Mouse (Mus musculus) hematopoietic stem cell, adult 5-6 weeks (primary cell): ENCODE results near the gene Yipf6. TPM values are rescaled to one million over a fixed set of nuclear protein-coding genes. Genes with fewer than 3 reads are reported as not detected.
"Not testable (repeated sequence)": the region's sequence is repeated elsewhere in the genome, so short reads cannot be mapped to it uniquely, and the experiment has no call there.

Experiments used
- ATAC-seq, 2 experiments: fragments of 125-278 bp in 1 of 2; replicated peaks in 1 of 2; 2 replicates each; pipeline ENCODE4 v1.8.0; 2016 to 2017; ENCODE audit warnings: inconsistent platforms in 2 of 2, mild to moderate bottlenecking in 2 of 2, moderate number of reproducible peaks in 2 of 2, low read depth in 1 of 2, moderate TSS enrichment in 1 of 2; ENCODE audit not compliant: low FRiP score in 2 of 2, poor library complexity in 2 of 2, severe bottlenecking in 2 of 2, insufficient read depth in 1 of 2, low TSS enrichment in 1 of 2
- total RNA-seq: library from RNA; stranded (forward); fragments of 172-1452, 232-1000 nt; gene quantifications from 2 replicates; pipeline ENCODE4 v1.2.3, GENCODE M21; 2017

Gene Yipf6
- total RNA-seq: 35.3 and 38.3 TPM in 2 replicates

DNA sequence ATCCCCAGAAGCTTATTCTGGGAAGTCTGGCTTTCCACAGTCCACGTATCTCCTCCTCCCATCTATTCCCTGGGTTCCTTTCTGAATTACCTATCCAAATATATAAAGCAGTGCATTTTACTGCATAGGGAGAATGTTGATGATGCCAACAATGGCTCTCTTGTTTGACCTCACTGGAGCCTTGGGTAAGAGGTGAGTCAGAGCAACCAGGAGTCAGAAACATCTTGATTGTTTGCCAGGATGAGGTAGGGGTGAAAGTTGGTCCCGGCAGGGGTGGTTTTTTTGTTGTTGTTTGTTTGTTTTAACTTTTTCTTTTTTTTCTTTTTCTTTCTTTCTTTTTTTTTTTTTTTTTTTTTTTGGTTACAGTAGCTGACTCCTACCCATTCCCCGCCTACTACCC, at the start of gene Yipf6:
Gene Yipf6 (plus strand): TSS at position 216 of the 400 bp plus-strand sequence.
- ATAC-seq: no peak

DNA sequence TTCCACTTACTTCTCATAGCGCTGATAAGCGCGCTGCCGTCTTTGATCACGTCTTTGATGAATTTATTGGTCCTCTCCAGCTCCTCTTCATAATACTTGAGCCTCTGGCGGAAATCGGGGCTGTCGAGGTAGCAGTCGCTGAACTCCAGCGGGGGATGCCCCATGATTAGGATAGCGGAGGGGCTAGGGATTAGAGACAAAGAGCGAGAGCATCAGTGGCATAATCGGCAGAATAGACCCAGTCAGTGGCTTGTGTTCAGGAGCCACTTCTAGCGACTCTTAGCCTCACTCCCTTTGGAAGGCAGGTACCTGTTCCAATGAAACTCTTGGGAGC, 46.1 kb upstream of the Yipf6 start:
- no peak for ATAC-seq

DNA sequence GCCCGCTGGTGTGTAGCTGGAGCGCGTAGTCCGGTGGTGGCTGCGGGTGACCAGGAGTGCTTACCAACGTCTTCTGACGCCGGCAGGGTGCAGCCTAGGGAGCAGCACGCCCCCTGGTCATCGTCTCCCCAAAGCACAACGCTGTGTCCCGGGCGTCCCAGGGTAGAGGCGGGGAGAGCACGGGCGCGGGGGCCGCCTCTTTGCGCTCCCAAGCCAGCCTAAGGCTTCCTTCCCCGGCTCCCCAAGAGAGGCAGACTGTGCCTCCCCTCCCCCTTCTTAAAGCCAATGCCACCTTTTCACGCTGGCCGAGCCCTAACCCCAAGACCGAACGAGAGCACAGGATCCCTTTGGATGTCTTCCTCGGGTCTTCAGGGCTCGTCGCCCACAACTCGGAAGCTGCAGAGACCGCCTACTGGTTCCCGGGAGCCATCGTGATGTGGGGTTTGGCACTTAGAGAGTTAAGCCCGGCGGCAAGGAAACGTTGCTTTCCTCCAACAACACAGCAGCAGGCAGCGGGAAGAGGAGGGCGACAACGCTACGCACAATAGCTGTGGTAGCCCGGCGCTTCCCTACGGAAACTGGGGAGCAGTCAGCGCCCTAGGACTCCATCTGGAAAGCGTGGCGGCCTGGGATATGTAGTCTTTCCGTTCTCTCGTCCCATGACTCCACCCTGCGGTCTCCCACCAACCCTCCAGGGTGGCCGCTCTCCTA, 45.6 kb upstream of the Yipf6 start, which contains the start of gene Ophn1:
Gene Ophn1 (minus strand): TSS at position 620 of the 711 bp plus-strand sequence.
- ATAC-seq: peak; percentile 90 to 94

DNA sequence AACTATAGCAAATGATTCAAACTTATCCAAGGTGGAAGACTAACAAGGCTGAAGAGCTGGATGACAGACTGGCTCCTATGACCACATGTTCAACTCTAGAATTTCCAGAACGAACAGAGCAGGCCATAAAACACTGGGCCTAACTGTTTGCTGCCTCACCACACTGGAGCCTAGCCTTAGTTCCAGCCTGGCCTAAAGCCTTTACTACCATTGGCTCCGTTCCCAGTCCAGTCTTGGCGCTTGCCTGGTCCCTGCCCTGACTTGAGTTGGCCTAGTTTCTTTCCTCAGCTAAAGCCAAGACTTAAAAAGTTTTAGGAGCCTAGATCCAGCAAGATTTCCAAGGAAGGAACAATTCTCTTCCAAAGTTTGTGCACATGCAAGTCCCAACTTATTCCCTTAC, 37.8 kb upstream of the Yipf6 start:
- no peak for ATAC-seq

DNA sequence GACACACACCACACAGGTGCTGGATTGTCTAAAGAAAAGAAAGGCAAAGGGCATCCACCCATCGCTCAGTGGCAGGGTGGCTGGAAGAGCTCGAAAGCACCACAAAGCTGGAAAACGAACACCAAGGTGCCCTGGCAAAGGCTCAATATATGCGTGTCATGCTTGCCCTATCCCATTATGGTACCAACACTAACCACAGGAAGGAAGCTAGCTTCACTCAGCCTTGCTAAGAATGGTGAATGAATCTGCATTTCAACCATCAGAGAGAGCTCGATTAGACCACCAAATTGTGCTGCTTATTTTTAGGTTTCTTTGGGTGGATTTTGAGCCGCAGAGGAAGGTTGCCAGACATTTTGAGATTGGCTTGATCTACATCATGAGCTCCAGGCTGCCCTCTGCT, 31.9 kb upstream of the Yipf6 start:
- peak; percentile 94 to 97 for ATAC-seq

DNA sequence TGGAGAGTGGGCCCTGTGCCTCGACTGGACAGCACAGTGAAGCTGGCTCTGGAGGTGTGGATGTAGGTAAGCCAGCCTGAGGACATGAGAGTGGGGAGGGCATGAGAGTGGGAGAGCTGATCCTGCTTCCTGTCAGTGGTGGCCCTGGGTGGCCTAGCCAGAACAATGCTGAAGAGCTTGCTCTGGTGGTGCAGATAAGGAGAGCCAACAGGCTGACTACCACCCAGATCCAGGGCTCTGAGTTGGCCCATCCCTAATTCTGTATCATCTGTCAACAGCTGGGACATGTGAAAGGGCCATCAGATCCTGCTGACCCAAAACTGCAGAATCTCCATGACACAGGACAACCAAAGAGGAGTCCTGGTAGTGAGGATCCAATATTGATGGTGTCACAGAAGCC, 27.2 kb upstream of the Yipf6 start:
- no peak; a peak in 1 of 4 replicates for ATAC-seq

DNA sequence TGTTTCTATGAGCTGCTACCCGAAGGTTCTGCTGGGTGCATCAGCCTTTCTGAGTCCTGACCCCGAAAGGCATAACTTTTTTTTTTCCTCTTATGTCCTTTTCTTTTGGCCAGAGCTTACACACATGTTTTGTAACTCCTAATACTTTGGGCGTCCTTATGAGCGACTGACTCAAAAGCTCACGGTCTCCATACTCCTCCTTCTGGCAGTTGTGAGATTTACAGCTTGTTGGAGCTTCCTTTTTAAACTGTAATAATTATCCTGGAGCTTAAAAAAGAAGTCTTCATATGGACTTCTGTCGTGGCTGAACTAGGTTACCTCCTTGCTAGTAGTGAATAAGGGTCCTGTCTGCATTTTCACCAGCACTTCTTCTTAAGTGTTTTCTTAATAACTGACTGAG, 16.7 kb upstream of the Yipf6 start:
- ATAC-seq: peak; percentile 59 to 81

DNA sequence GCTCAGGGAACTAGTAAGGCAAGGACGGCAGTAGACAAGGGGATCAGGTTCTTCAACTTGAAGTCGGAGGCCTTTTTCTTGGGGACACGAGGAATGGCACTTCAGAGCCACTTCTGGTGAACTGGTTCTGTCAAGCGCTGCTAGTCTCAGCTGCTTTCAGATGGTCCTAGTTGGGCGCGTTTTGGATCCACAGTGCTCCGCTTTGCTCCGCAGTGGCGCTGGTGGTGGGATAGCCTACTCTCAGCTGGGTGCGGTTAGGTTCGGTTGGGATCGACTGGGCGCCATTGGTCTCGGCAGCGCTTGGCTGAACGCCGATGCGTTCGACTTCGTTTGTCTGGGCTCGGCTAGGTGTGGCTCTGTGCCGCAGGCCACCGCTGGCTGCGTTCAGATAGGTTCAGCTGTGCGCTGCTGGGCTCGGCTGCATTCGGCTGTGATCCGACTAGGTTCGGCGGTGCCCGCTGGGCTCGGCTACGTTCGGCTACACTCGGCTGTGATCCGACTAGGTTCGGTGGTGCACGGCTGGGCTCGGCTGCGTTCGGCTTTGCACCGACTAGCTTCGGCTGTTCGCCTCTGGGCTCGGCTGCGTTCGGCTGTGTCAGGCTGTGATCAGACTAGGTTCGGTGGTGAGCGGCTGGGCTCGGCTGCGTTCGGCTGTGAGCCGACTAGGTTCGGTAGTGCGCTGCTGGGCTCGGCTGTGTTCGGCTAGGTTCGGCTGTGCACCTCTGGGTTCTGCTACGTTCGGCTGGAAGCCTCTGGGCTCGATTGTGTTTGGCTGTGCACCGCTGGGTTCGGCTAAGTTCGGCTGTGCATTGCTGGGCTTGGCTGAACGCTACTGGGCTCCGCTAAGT, 815 bp downstream of the Yipf6 start:
- peak; percentile 82 to 87 for ATAC-seq

DNA sequence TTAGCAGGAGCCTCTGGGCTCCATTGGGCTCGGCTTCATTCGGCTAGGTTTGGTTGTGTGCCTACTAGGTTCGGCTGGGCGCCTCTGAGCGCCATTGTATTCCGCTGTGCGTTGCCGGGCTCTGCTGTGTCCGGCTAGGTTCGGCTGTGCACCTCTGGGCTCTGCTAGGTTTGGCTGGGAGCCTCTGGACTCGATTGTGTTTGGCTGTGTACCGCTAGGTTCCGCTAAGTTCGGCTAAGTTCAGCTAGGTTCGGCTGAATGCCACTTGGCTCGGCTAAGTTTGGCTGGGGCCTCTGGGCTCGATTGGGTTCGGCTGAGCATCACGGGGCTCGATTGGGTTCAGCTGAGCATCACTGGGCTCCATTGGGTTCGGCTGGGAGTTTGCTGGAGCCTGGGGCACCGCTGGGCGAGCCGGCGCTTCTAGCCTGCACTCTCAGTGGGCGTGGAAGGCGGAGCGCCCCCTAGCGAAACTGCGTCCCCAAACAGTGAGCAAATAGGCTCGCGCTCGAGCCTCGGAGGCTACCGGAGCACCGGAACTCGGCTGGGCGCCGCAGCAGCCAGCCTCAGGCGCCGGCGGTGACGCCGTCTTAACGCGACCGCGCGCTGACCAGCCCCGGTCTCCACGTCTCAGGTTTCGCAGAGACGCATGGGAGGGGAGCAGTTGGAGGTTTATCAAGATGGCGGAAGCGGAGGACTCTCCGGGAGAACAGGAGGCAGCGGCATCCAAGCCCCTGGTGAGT, 1.6 kb downstream of the Yipf6 start:
- peak; percentile 62 to 78 for ATAC-seq

DNA sequence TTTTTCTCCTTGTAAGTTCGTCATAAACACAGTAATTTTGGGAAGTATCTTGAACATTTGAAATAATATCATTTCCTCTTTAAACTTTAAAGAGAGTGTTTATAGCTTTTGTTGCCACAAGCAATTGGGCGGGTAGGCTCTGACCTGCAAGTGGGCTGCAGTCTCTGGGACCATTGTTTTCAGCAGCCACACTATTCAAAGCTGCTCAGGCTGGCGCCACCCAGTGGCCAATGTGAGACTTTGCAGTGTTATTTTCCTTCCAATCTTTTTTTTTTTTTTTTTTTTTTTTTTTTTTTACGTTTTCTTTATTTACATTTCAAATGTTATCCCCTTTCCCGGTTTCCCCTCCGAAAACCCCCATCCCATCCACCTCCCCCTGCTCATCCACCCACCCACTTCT, 17.8 kb downstream of the Yipf6 start:
- no peak for ATAC-seq

DNA sequence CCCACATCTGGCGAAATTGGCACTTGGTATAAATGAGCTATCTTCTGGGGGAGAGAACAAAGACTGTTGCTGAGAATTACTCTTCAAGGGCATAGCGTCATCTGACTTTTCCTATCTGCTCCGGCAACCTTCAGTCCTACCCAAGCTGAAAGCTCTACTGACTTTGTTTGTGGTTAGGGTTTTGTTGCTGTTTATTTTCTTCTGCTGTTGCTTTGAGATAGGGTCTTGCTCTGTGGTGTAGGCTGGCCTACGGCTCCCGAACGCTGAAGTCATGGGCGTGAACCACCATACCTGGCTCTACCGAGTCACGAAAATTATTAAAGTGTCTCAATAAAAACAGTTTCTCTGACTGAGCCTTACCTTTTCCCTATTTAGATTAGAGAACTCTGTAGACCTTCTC, 22.2 kb downstream of the Yipf6 start:
- peak; percentile 7 to 25; a peak in 1 of 4 replicates for ATAC-seq

DNA sequence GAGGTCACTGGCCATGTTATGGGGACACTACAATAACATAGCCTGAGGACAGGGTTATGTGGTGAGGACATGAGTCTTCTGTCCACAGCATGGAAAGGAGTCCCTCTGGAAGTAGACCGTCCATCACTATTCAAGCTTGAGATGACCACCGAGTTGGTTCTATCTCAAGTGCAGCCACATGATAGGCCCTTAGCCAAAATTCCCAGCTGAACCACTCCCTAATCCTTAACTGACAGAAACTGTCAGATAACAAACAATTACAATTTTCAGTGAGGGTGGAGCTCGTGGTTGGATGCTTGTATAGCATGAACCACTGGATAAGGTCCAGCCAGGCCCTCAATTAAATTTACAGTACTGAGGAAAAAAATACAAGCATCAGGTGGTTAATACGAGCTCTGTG, 22.9 kb downstream of the Yipf6 start:
- ATAC-seq: no peak

DNA sequence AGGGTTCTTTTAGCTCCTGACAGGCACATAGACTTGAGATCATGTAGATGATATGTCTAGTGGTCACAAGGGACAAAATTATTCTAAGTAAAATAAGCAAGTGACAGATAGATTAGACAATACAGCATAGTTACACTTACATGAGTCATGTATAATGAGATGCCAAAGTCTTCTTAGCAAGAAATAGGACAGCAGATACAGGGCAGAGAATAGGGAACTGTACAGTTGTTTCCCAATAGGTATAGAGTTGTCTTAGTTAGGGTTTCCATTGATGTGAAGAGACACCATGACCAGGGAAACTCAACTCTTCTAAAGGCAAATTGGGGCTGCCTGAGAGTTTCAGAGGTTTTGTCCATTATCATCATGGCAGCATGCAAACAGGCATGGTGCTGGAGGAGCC, 27.6 kb downstream of the Yipf6 start:
- ATAC-seq: no peak

DNA sequence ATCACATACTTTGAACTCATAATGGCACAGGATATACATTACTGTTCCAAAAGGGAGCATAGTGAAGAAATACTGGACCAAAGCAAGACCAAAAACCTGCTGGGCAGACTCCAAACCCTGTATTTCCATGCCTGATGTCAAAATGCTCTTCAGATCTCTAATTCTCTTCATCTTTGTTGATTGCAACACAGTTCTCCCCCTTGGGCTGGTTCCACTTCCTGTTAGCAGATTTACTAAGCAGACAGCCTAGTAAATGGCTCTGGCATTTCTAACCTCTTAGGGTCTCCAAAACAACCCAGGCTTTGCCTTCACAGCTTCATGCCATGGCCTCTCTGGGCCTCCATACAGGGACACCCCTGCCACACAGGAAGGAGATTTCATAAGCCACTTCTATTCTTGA, 28.4 kb downstream of the Yipf6 start:
- peak in 1 of 2 experiments; percentile 22; a peak in 1 of 4 replicates for ATAC-seq

DNA sequence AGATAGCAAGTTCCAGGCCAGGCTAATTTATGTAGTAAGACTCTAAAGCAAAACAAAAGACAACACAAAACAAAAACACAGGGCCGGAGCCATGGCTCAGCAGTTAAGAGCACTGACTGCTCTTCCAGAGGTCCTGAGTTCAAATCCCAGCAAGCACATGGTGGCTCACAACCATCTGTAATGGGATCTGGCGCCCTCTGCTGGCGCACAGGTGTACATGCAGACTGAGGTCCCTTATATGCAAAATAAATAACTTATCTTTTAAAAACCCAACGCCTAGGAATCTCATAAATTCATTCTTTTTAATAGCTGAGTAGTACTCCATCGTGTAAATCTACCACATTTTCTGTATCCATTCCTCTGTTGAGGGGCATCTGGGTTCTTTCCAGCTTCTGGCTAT, 50.5 kb downstream of the Yipf6 start:
- ATAC-seq: not testable (repeated sequence)

DNA sequence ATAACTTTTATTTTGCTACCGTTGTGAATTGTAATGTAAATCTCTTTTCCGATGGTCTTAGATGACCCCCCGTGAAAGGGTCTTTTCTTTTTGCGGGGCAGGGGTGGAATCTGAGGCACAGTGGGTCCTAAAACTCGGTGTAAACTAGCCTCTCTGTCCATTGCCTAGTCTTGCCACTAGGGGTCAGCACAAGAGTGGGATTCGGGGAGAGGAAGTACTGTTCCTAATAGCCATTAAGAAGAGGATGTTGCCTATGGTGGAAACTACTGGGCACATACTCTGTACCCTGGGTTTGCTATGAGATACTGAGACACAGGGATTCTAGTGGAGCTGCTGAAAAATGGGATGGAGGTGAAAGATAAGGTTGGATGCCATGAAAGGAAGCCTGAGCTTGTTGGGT, 53.5 kb downstream of the Yipf6 start:
- ATAC-seq: peak; percentile 84 to 92; a peak in 3 of 4 replicates
